Mouse (Mus musculus) C2C12 (cell line): ENCODE results near the gene Dydc2.

Experiments used
- CTCF ChIP-seq: IDR thresholded peaks from one replicate; pipeline ENCODE4 v1.5.1; 2011; ENCODE audit not compliant: control insufficient read depth, insufficient read depth, insufficient read length
- MAX ChIP-seq: IDR thresholded peaks from one replicate; pipeline ENCODE4 v1.6.1; 2011; ENCODE audit warnings: mild to moderate bottlenecking, control low read depth
- MYOG ChIP-seq: IDR thresholded peaks from one replicate; pipeline ENCODE4 v1.6.1; 2011; ENCODE audit not compliant: control insufficient read depth, insufficient read length; ENCODE audit errors: extremely low read depth
- USF1 ChIP-seq: IDR thresholded peaks from one replicate; pipeline ENCODE4 v1.6.1; 2011; ENCODE audit warnings: low read depth, mild to moderate bottlenecking, control low read depth, moderate library complexity

- no peak for TF ChIP-seq CTCF
- TF ChIP-seq MAX, result no peak
- TF ChIP-seq USF1, result no peak
- no peak for TF ChIP-seq MYOG
These were observed 33.3 kb upstream of the Dydc2 start for GRCm38 (mm10) chr14:41102269-41102668.
